Mouse (Mus musculus) testis, adult 2 months (tissue): Measurements from ENCODE around the gene Surf2.

ENCODE experiments used
- CTCF ChIP-seq: fragments of 200-500 bp; IDR thresholded peaks from 2 replicates; pipeline ENCODE4 v1.5.1; 2012; ENCODE audit warnings: low read depth, mild to moderate bottlenecking, inconsistent platforms, low read length, moderate library complexity; ENCODE audit not compliant: control insufficient read depth, insufficient read depth, insufficient replicate concordance
- POLR2A ChIP-seq: fragments of 200-500 bp; IDR thresholded peaks from 2 replicates; pipeline ENCODE4 v1.6.1; 2012; ENCODE audit warnings: low read depth, mild to moderate bottlenecking, inconsistent platforms, low read length, moderate library complexity; ENCODE audit not compliant: control insufficient read depth

- TF ChIP-seq POLR2A = no peak
- TF ChIP-seq CTCF = no peak
Observed at GRCm38 (mm10) chr2:26903311-26903710, 12.9 kb upstream of the Surf2 start.
